Mouse (Mus musculus): ENCODE results near the gene Aldh1a7. TPM values are rescaled to one million over a fixed set of nuclear protein-coding genes. Genes with fewer than 3 reads are reported as not detected.

Aldh1a7 gene
- polyA plus RNA-seq, 1 experiment from 2014 or later = 94.8 TPM

GRCm38 (mm10) chr19:20720298-20720697 lies 7.1 kb downstream of the Aldh1a7 start:
- H3K9me3 ChIP-seq (replicated peaks; ENCODE audit: control insufficient read depth, low read length) = no peaks in the 10 kb centered on the region
- H3K36me3 ChIP-seq (ENCODE audit: control insufficient read depth, insufficient read depth, low read length) = no peaks in the 10 kb centered on the region
- no peak for ATAC-seq (ENCODE audit: insufficient read depth, low FRiP score)
- H3K4me3 ChIP-seq (replicated peaks; ENCODE audit: low read length) = no peak overlapping the region
- no peak overlapping the region for H3K4me2 ChIP-seq (ENCODE audit: low read depth, low read length)
- no peaks in the 10 kb centered on the region for H3K27me3 ChIP-seq (ENCODE audit: control insufficient read depth, insufficient read depth, low read length)
- H3K27ac ChIP-seq (ENCODE audit: low read length) = no peak overlapping the region
- H3K9ac ChIP-seq (ENCODE audit: low read length) = no peak overlapping the region
- no peaks in the 10 kb centered on the region for H3K4me1 ChIP-seq (ENCODE audit: control insufficient read depth, insufficient read depth, low read length)
- 87% methylated on average over 2 of the region's 2 CpGs for WGBS

GRCm38 (mm10) chr19:20715617-20716016 lies 11.7 kb downstream of the Aldh1a7 start:
- 89% methylated on average over 3 of the region's 3 CpGs for WGBS
- Histone ChIP-seq H3K36me3 (ENCODE audit: control insufficient read depth, insufficient read depth, low read length) (no peaks in the 10 kb centered on the region), H3K4me1 (ENCODE audit: control insufficient read depth, insufficient read depth, low read length) (no peaks in the 10 kb centered on the region), H3K9me3 (replicated peaks; ENCODE audit: control insufficient read depth, low read length) (no peaks in the 10 kb centered on the region), H3K27ac (ENCODE audit: low read length) (no peak overlapping the region), H3K4me2 (ENCODE audit: low read depth, low read length) (no peak overlapping the region), H3K4me3 (replicated peaks; ENCODE audit: low read length) (no peak overlapping the region), H3K27me3 (ENCODE audit: control insufficient read depth, insufficient read depth, low read length) (no peaks in the 10 kb centered on the region), H3K9ac (ENCODE audit: low read length) (no peak overlapping the region)
- ATAC-seq (ENCODE audit: insufficient read depth, low FRiP score) = no peak

- Histone ChIP-seq H3K9ac (ENCODE audit: low read length) (no peak overlapping the region), H3K4me1 (ENCODE audit: control insufficient read depth, insufficient read depth, low read length) (no peaks in the 10 kb centered on the region), H3K36me3 (ENCODE audit: control insufficient read depth, insufficient read depth, low read length) (no peaks in the 10 kb centered on the region), H3K4me3 (replicated peaks; ENCODE audit: low read length) (no peak overlapping the region), H3K27me3 (ENCODE audit: control insufficient read depth, insufficient read depth, low read length) (no peaks in the 10 kb centered on the region), H3K27ac (ENCODE audit: low read length) (no peak overlapping the region), H3K4me2 (ENCODE audit: low read depth, low read length) (no peak overlapping the region), H3K9me3 (replicated peaks; ENCODE audit: control insufficient read depth, low read length) (no peaks in the 10 kb centered on the region)
- WGBS = 86% methylated on average over 1 of the region's 1 CpGs
- no peak for ATAC-seq (ENCODE audit: insufficient read depth, low FRiP score)
These were observed 12.3 kb downstream of the Aldh1a7 start for GRCm38 (mm10) chr19:20715093-20715492.

GRCm38 (mm10) chr19:20714543-20714942 lies 12.8 kb downstream of the Aldh1a7 start:
- H3K9me3 ChIP-seq (replicated peaks; ENCODE audit: control insufficient read depth, low read length) = no peaks in the 10 kb centered on the region
- H3K4me1 ChIP-seq (ENCODE audit: control insufficient read depth, insufficient read depth, low read length) = no peaks in the 10 kb centered on the region
- H3K9ac ChIP-seq (ENCODE audit: low read length) = no peak overlapping the region
- H3K27ac ChIP-seq (ENCODE audit: low read length) = no peak overlapping the region
- no peak overlapping the region for H3K4me3 ChIP-seq (replicated peaks; ENCODE audit: low read length)
- H3K4me2 ChIP-seq (ENCODE audit: low read depth, low read length) = no peak overlapping the region
- 86% methylated on average over 4 of the region's 4 CpGs for WGBS
- H3K36me3 ChIP-seq (ENCODE audit: control insufficient read depth, insufficient read depth, low read length) = no peaks in the 10 kb centered on the region
- no peak for ATAC-seq (ENCODE audit: insufficient read depth, low FRiP score)
- no peaks in the 10 kb centered on the region for H3K27me3 ChIP-seq (ENCODE audit: control insufficient read depth, insufficient read depth, low read length)

- no peak overlapping the region for H3K9ac ChIP-seq (ENCODE audit: low read length)
- no peaks in the 10 kb centered on the region for H3K36me3 ChIP-seq (ENCODE audit: control insufficient read depth, insufficient read depth, low read length)
- H3K27me3 ChIP-seq (ENCODE audit: control insufficient read depth, insufficient read depth, low read length) = no peaks in the 10 kb centered on the region
- no peak overlapping the region for H3K27ac ChIP-seq (ENCODE audit: low read length)
- H3K9me3 ChIP-seq (replicated peaks; ENCODE audit: control insufficient read depth, low read length) = no peaks in the 10 kb centered on the region
- H3K4me3 ChIP-seq (replicated peaks; ENCODE audit: low read length) = no peak overlapping the region
- no peak for ATAC-seq (ENCODE audit: insufficient read depth, low FRiP score)
- H3K4me2 ChIP-seq (ENCODE audit: low read depth, low read length) = no peak overlapping the region
- H3K4me1 ChIP-seq (ENCODE audit: control insufficient read depth, insufficient read depth, low read length) = no peaks in the 10 kb centered on the region
These were observed 20.2 kb downstream of the Aldh1a7 start for GRCm38 (mm10) chr19:20707159-20707558.

GRCm38 (mm10) chr19:20706747-20707146 lies 20.6 kb downstream of the Aldh1a7 start:
- H3K36me3 ChIP-seq (ENCODE audit: control insufficient read depth, insufficient read depth, low read length) = no peaks in the 10 kb centered on the region
- no peaks in the 10 kb centered on the region for H3K9me3 ChIP-seq (replicated peaks; ENCODE audit: control insufficient read depth, low read length)
- H3K4me3 ChIP-seq (replicated peaks; ENCODE audit: low read length) = no peak overlapping the region
- ATAC-seq (ENCODE audit: insufficient read depth, low FRiP score) = no peak
- no peak overlapping the region for H3K9ac ChIP-seq (ENCODE audit: low read length)
- no peak overlapping the region for H3K4me2 ChIP-seq (ENCODE audit: low read depth, low read length)
- H3K27me3 ChIP-seq (ENCODE audit: control insufficient read depth, insufficient read depth, low read length) = no peaks in the 10 kb centered on the region
- H3K27ac ChIP-seq (ENCODE audit: low read length) = no peak overlapping the region
- 80% methylated on average over 4 of the region's 4 CpGs for WGBS
- H3K4me1 ChIP-seq (ENCODE audit: control insufficient read depth, insufficient read depth, low read length) = no peaks in the 10 kb centered on the region

- WGBS = 79% methylated on average over 3 of the region's 3 CpGs
- no peaks in the 10 kb centered on the region for H3K36me3 ChIP-seq (ENCODE audit: control insufficient read depth, insufficient read depth, low read length)
These were observed 25.3 kb downstream of the Aldh1a7 start for GRCm38 (mm10) chr19:20702074-20702473.

GRCm38 (mm10) chr19:20677697-20678355 lies 49.5 kb downstream of the Aldh1a7 start:
- Histone ChIP-seq H3K4me2 (ENCODE audit: low read depth, low read length) (no peak overlapping the region), H3K36me3 (ENCODE audit: control insufficient read depth, insufficient read depth, low read length) (no peaks in the 10 kb centered on the region), H3K9ac (ENCODE audit: low read length) (no peak overlapping the region), H3K4me3 (replicated peaks; ENCODE audit: low read length) (no peak overlapping the region), H3K27me3 (ENCODE audit: control insufficient read depth, insufficient read depth, low read length) (no peaks in the 10 kb centered on the region), H3K27ac (ENCODE audit: low read length) (no peak overlapping the region), H3K4me1 (ENCODE audit: control insufficient read depth, insufficient read depth, low read length) (no peaks in the 10 kb centered on the region), H3K9me3 (replicated peaks; ENCODE audit: control insufficient read depth, low read length) (no peaks in the 10 kb centered on the region)
- 0 out of 2 replicates have a peak, but pooled peaks have one; percentile 10 for ATAC-seq (ENCODE audit: insufficient read depth, low FRiP score)
- WGBS = 48% methylated on average over 3 of the region's 3 CpGs

More at GRCm38 (mm10) chr19:20702074-20702473, 25.3 kb downstream of the Aldh1a7 start:
- ATAC-seq (ENCODE audit: insufficient read depth, low FRiP score) = no peak
- Histone ChIP-seq H3K9me3 (replicated peaks; ENCODE audit: control insufficient read depth, low read length) (no peaks in the 10 kb centered on the region), H3K4me1 (ENCODE audit: control insufficient read depth, insufficient read depth, low read length) (no peaks in the 10 kb centered on the region), H3K27ac (ENCODE audit: low read length) (no peak overlapping the region), H3K4me2 (ENCODE audit: low read depth, low read length) (no peak overlapping the region), H3K4me3 (replicated peaks; ENCODE audit: low read length) (no peak overlapping the region), H3K27me3 (ENCODE audit: control insufficient read depth, insufficient read depth, low read length) (no peaks in the 10 kb centered on the region), H3K9ac (ENCODE audit: low read length) (no peak overlapping the region)

GRCm38 (mm10) chr19:20654141-20654873 lies 73.1 kb downstream of the Aldh1a7 start:
- peak; percentile 91 for ATAC-seq (ENCODE audit: insufficient read depth, low FRiP score)
- Histone ChIP-seq H3K36me3 (ENCODE audit: control insufficient read depth, insufficient read depth, low read length) (no peaks in the 10 kb centered on the region), H3K9ac (ENCODE audit: low read length) (no peak overlapping the region), H3K27ac (ENCODE audit: low read length) (peak overlapping the region; percentile 84), H3K4me2 (ENCODE audit: low read depth, low read length) (no peak overlapping the region), H3K9me3 (replicated peaks; ENCODE audit: control insufficient read depth, low read length) (no peaks in the 10 kb centered on the region), H3K27me3 (ENCODE audit: control insufficient read depth, insufficient read depth, low read length) (no peaks in the 10 kb centered on the region), H3K4me3 (replicated peaks; ENCODE audit: low read length) (no peak overlapping the region), H3K4me1 (ENCODE audit: control insufficient read depth, insufficient read depth, low read length) (0 out of 2 replicates have a peak, but pooled peaks cover 3% of the 10 kb centered on the region)
- 17% methylated on average over 3 of the region's 3 CpGs for WGBS

Measured in stomach, embryonic 16.5 days (tissue).